Mouse (Mus musculus) intestine, embryonic 14.5 days (tissue): Measurements from ENCODE around the gene Gm29609. TPM values are rescaled to one million over a fixed set of nuclear protein-coding genes. Genes with fewer than 3 reads are reported as not detected.

Source experiments
- ATAC-seq: fragments of 200-750 bp; cut with Nextera tagmentation; replicated peaks from 2 replicates; pipeline ENCODE4 v1.8.0; 2017; ENCODE audit warnings: low read depth, moderate number of reproducible peaks, moderate TSS enrichment, moderate library complexity; ENCODE audit not compliant: low FRiP score, low TSS enrichment
- DNase-seq: peaks from one replicate; pipeline ENCODE4 v3.0.0-alpha.2; 2018; ENCODE audit warnings: low spot score
- H3K27ac ChIP-seq: fragments of 300-500 bp; sonication (generic); 2 replicates; pipeline ENCODE4 v1.5.1; 2014; ENCODE audit warnings: low read depth, mild to moderate bottlenecking, control low read depth
- H3K27me3 ChIP-seq: fragments of 300-500 bp; sonication (generic); replicated peaks from 2 replicates; pipeline ENCODE4 v1.6.1; 2014; ENCODE audit warnings: low read length, control low read depth; ENCODE audit not compliant: control insufficient read depth, insufficient read depth
- H3K36me3 ChIP-seq: fragments of 300-500 bp; sonication (generic); 2 replicates; pipeline ENCODE4 v1.6.1; 2014; ENCODE audit warnings: low read length, control low read depth; ENCODE audit not compliant: control insufficient read depth, insufficient read depth
- H3K4me1 ChIP-seq: fragments of 300-500 bp; sonication (generic); replicated peaks from 2 replicates; pipeline ENCODE4 v1.6.1; 2014; ENCODE audit warnings: low read length, control low read depth, mixed read lengths; ENCODE audit not compliant: control insufficient read depth, insufficient read depth
- H3K4me2 ChIP-seq: fragments of 300-500 bp; sonication (generic); 2 replicates; pipeline ENCODE4 v1.6.1; 2014; ENCODE audit warnings: low read length
- H3K4me3 ChIP-seq: fragments of 300-500 bp; sonication (generic); 2 replicates; pipeline ENCODE4 v1.5.1; 2014; ENCODE audit warnings: low read depth, low read length, control low read depth, mixed read lengths
- H3K9ac ChIP-seq: fragments of 300-500 bp; sonication (generic); 2 replicates; pipeline ENCODE4 v1.6.1; 2014; ENCODE audit warnings: mild to moderate bottlenecking, low read length
- H3K9me3 ChIP-seq: fragments of 300-500 bp; sonication (generic); 2 replicates; pipeline ENCODE4 v1.6.1; 2016; ENCODE audit warnings: low read length, control low read depth; ENCODE audit not compliant: control insufficient read depth
- WGBS: fragments of 180-500 bp; shearing (Covaris S2); extraction: QIAGEN DNeasy Blood & Tissue Kit; methylation state at CpG from one replicate; pipeline ENCODE4 v1.1.7; 2014; 5-methylcytosine and 5-hydroxymethylcytosine counted together
- polyA plus RNA-seq: library from polyadenylated mRNA; unstranded; fragments of >200 nt; fragmentation: Nextera tagmentation; extraction: Ambion mirVana; gene quantifications from 2 replicates; pipeline ENCODE4 v1.2.1, GENCODE M21; 2014

The Gm29609 gene
- polyA plus RNA-seq, 1 experiment from 2014 or later: 1.3 TPM

DNA sequence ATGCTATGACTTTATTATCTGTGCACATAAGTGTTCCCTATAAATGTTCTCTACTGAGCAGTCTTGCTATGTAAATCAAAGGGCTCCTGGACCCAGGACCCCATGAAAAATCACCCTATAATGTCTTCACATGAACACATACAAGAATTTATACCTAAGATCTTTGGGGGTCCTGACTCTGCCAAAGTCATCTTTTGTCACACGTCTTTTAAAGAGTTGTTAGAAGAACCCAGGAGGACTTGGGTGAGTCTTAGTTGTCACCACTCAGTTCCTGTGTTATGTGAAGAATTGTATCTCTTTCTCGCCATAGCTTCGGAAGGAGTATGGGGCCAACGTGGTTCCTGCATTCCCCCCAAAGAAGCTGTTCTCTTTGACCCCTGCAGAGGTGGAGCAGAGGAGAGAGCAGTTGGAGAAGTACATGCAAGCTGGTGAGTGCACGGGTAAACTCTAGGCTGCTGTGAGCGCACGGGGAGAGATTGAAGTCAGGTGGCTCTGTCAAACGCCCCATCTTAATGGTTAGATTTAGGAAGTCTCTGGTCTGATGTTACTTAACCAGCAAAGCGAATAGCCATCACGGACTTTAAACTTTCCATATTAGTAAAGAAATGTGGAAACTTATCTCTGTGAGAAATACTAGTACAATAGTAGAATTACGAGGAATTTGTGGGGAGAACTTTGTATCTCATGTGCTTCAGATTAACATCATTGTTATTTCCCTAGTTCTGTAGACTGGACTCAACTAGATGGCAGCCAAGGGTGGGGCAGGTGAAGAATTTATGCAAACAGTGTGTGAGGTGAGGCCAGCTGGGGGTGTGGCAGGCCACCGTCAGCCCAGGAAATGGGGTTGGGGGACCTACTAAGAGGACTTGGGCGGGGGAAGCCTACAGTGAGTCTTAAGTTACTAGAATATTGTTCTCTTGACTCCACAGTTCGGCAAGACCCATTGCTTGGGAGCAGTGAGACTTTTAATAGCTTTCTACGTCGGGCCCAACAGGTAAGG lies 15.1 kb upstream of the Gm29609 start:
- H3K36me3 ChIP-seq: peaks cover 67% of the 10 kb centered on the region
- DNase-seq (peak; percentile 32), ATAC-seq (no peak)
- H3K4me2 ChIP-seq: peak overlapping the region; percentile 83
- 89% methylated on average over 16 of the region's 16 CpGs for WGBS
- no peak overlapping the region for H3K9ac ChIP-seq
- H3K27me3 ChIP-seq: no peaks in the 10 kb centered on the region
- no peak overlapping the region for H3K4me3 ChIP-seq
- H3K27ac ChIP-seq: no peak overlapping the region
- no peaks in the 10 kb centered on the region for H3K9me3 ChIP-seq
- H3K4me1 ChIP-seq: peaks cover 15% of the 10 kb centered on the region

DNA sequence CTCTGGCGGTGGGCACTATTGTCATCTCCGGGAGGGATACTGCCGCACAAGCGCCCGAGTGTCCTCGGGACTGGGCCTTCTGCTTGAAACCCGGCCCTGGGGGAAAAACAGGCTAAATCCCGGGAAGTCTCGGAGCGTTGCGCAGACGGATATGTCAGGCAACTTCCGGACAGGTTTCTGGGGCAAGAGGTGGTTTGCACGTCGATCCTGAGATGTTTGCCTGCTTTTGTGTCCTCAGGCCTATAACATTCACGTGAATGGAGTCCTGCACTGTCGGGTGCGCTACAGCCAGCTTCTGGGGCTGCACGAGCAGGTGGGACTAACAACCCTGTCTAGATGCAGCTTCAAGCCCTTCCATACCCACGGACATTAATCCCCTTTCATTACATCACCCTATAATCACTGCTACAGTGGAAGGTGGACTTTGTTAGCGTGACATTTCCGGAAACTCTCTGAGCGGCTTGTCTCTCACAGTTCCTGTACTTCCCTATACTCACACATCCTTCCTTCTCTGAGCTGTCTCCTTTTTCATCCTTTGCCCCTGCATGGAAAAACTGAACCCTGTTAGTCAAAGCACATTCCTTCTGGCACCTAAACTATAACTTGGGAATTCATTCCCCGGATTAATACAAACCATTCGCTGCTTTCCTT lies 14.0 kb upstream of the Gm29609 start:
- peaks cover 66% of the 10 kb centered on the region for H3K36me3 ChIP-seq

DNA sequence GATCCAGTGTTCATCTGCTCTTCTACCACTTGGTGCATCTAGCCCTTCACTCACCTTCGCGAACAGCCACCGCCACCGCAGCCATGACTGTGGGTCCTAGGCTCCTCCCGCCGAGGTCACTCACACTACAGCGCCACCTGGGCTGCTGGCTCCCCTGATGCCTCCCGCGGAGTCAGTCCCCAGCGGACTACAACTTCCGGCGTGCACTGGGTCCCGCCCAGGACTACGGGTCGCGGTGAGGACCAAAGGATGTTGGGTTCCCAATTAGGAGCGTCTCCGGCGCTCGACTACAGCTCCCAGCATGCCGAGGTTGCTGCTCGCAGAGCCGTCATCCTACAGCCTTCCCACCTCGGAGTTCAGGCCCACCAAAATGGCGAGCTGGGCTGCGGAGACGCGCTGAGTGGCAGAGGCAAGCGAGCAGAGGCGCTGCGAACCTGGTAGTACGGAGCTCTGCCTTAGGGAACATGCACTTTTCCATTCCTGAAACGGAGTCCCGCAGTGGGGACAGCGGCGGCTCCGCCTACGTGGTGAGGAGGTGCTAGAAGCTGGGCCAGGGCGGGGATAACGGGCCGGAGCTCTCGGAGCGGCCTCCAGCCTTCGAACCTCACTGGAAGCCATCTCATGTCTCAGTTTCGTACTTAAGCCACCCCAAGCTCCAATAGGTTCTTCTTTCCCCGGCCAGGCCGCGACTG lies 13.4 kb upstream of the Gm29609 start, which contains the start of the genes Snx17 and Eif2b4:
Gene Snx17, plus strand, starts transcription at position 289 of the 692 bp plus-strand sequence.
Gene Eif2b4, minus strand, starts transcription at position 492 of the 692 bp plus-strand sequence.
- Histone ChIP-seq H3K27me3 (no peaks in the 10 kb centered on the region), H3K4me3 (peak within 1 kb of the TSS; percentile 80), H3K4me2 (peak within 1 kb of the TSS; percentile 83), H3K36me3 (peaks cover 66% of the 10 kb centered on the region), H3K9me3 (no peaks in the 10 kb centered on the region), H3K27ac (peak within 1 kb of the TSS; percentile 80), H3K4me1 (peaks cover 15% of the 10 kb centered on the region), H3K9ac (peak within 1 kb of the TSS; percentile 93)
- peak; percentile 99 for DNase-seq
- under 1% methylated on average over 46 of the region's 48 CpGs for WGBS
- peak; percentile 97 for ATAC-seq

More for the DNA sequence above, 14.0 kb upstream of the Gm29609 start:
- peak overlapping the region; percentile 93 for H3K9ac ChIP-seq
- H3K4me3 ChIP-seq: peak overlapping the region; percentile 80
- no peaks in the 10 kb centered on the region for H3K27me3 ChIP-seq
- ATAC-seq: no peak
- no peaks in the 10 kb centered on the region for H3K9me3 ChIP-seq
- H3K4me1 ChIP-seq: peaks cover 15% of the 10 kb centered on the region
- no peak for DNase-seq
- peak overlapping the region; percentile 80 for H3K27ac ChIP-seq
- H3K4me2 ChIP-seq: peak overlapping the region; percentile 83
- WGBS: 10% methylated on average over 25 of the region's 25 CpGs

DNA sequence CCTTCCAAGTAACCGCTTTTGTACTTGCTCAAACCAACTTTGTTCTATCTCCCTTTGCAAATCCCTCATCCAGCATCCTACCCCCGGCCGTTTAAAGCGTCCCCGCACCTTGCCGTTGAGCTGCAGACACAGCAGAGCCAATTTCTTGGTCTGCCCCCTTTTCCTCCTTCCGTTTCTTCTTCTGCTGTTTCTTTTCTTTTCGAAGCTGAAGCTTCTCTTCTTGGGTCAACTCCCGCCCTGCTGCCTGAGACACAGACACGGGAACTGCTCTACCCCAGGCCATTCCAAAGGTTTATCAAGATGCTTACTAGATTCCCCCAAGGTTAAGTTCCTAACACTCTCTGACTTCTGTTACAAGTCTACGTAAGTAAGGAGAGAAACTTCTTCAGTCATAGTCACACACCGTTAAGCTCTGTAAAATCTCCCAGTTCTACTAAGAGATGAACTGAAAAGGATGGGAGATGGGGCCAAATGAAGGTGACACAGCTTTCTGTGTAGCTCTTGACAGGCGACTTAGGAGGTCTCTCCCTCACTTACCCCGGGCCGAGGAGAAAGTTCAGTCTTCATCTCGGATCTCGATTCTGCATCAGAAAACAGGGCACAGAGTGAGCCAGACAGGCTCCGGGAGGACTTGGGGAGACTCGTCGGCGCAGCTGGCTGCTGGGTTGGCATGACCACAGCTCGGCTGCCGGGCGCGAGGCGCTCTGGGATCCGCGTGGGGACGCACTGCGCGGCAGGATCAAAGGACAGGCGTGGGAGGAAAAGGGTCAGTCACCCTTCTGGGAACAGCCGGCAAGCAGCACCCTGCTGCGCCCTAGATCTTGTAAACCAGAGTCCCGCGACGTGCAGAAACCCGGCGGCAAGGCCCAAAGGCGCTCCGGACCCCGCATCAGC lies 12.6 kb upstream of the Gm29609 start:
- 15% methylated on average over 39 of the region's 42 CpGs for WGBS
- Histone ChIP-seq H3K4me1 (peaks cover 15% of the 10 kb centered on the region), H3K9me3 (no peaks in the 10 kb centered on the region), H3K9ac (peak overlapping the region; percentile 93), H3K27ac (peak overlapping the region; percentile 62), H3K36me3 (peaks cover 66% of the 10 kb centered on the region), H3K4me2 (peak overlapping the region; percentile 68), H3K4me3 (peak overlapping the region; percentile 80), H3K27me3 (no peaks in the 10 kb centered on the region)
- ATAC-seq: peak; percentile 71; the same call in 1 of the 2 replicates
- DNase-seq: peak; percentile 47

DNA sequence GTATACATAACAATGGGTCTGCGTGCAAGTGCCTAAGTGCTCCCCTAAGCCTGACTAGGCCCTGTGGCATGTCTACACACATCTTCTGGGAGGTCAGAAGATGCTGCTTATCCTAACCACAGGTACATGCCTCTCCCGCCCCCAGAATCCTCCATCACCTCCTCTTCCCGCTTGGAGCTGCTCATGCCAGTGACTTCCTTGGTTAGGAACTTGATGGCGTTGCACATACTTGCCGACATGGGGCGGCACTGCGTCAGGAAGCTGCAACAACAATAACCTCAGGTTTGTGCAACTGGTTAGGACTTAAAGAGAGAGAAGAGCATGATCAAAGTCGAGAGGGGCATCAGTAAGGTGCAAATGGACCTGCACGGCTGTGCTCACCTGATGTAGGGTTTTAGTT lies 10.5 kb upstream of the Gm29609 start:
- Histone ChIP-seq H3K4me1 (peaks cover 15% of the 10 kb centered on the region), H3K9me3 (no peaks in the 10 kb centered on the region), H3K4me3 (no peak overlapping the region), H3K27me3 (no peaks in the 10 kb centered on the region), H3K9ac (no peak overlapping the region), H3K36me3 (peaks cover 50% of the 10 kb centered on the region), H3K27ac (no peak overlapping the region), H3K4me2 (no peak overlapping the region)
- DNase-seq (no peak), ATAC-seq (no peak)
- 92% methylated on average over 9 of the region's 9 CpGs for WGBS

DNA sequence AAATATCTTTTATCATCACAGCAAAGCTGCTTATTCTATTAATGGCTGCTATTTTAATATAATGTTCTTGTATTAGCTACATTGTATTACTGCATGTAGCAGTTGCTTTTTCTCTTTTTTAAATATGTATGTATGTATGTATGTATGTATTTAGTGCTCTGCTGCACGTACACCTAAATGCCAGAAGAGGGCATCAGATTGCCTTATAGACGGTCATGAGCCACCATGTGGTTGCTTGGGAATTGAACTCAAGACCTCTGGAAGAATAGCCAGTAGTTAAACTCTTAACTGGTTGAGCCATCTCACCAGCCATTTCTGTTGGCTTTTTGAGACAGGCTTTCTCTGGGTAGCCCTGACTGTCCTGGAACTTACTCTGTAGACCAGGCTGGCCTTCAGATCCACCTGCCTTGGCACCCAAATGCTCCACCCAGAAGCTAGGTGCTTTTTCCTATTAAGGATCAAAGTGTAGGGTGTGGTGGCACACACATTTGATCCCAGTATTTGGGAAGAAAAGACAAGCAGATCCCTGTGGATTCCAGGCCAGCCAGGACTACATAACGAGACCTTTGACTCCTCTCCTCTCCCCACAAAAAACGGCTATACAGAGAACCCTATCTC lies 8.6 kb upstream of the Gm29609 start:
- WGBS: 73% methylated on average over 4 of the region's 4 CpGs
- Histone ChIP-seq H3K27me3 (no peaks in the 10 kb centered on the region), H3K9me3 (no peaks in the 10 kb centered on the region), H3K4me1 (peaks cover 8% of the 10 kb centered on the region), H3K4me3 (no peak overlapping the region), H3K9ac (no peak overlapping the region), H3K36me3 (peaks cover 43% of the 10 kb centered on the region), H3K4me2 (no peak overlapping the region), H3K27ac (no peak overlapping the region)
- DNase-seq (peak; percentile 18), ATAC-seq (no peak)

DNA sequence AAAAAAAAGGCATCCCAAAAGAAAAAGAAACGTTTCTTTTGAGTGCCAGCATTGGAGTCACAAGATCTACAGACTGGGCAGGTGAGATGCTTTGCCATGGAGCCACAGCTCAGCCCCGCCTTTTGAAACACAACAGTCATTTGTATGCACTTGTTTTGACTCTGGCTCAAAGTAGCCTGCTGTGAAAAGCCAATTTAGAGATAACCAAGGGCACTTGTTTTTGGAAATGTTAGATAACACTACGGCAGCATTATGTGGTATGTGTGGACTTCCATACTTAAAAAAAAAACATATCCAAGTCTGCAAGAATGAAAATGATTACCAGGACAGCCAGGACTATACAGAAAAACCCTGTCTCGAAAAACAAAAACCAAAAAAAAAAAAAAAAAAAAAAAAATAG lies 4.0 kb upstream of the Gm29609 start:
- Histone ChIP-seq H3K9me3 (no peaks in the 10 kb centered on the region), H3K4me3 (no peak overlapping the region), H3K27ac (no peak overlapping the region), H3K27me3 (no peaks in the 10 kb centered on the region), H3K9ac (no peak overlapping the region), H3K36me3 (peaks cover 19% of the 10 kb centered on the region), H3K4me2 (no peak overlapping the region), H3K4me1 (peaks cover 3% of the 10 kb centered on the region; the same call in 1 of the 2 replicates)
- WGBS: 60% methylated on average over 4 of the region's 4 CpGs
- DNase-seq (no peak), ATAC-seq (no peak)
